8 mouse cellular contexts compared by ENCODE assay signal in genomic region chr8:12896494-12897373, GRCm38 (mm10). TPM values are rescaled to one million over a fixed set of nuclear protein-coding genes. Genes with fewer than 3 reads are reported as not detected.
DNase-seq lines count a peak whose midpoint lies in the region; ATAC-seq and TF ChIP-seq lines count a peak whose summit lies in the region.

No protein-coding gene starts in this region.

- 48% methylated on average over 13 of the region's 13 CpGs for WGBS in liver, postnatal 0 days (ENCODE audit: insufficient replicate concordance)
- 58% methylated on average over 13 of the region's 13 CpGs for WGBS in neural tube, embryonic 15.5 days

- peaks cover 67% of the 10 kb centered on the region for H3K27me3 ChIP-seq in C2C12 (ENCODE audit: control insufficient read depth, insufficient read depth, insufficient read length)
- H3K27me3 ChIP-seq in liver, postnatal 0 days (ENCODE audit: insufficient read depth, low read length) = peaks cover 49% of the 10 kb centered on the region
- H3K27me3 ChIP-seq in neural tube, embryonic 15.5 days (replicated peaks) = no peaks in the 10 kb centered on the region

- peak; percentile 8; the same call in 1 of the 2 replicates for ATAC-seq in liver, postnatal 0 days
- ATAC-seq in neural tube, embryonic 15.5 days (ENCODE audit: low FRiP score) = peak; percentile 78

- no peak overlapping the region for H3K27ac ChIP-seq in cortical plate, adult 2 months (ENCODE audit: insufficient read depth, low read length)
- no peak overlapping the region for H3K27ac ChIP-seq in liver, postnatal 0 days (ENCODE audit: low read depth)
- no peak overlapping the region for H3K27ac ChIP-seq in neural tube, embryonic 15.5 days (replicated peaks)

- no peaks in the 10 kb centered on the region for H3K9me3 ChIP-seq in liver, postnatal 0 days (ENCODE audit: low read length)
- no peaks in the 10 kb centered on the region for H3K9me3 ChIP-seq in neural tube, embryonic 15.5 days (replicated peaks)

- no peaks in the 10 kb centered on the region for H3K79me2 ChIP-seq in C2C12 (ENCODE audit: control insufficient read depth, insufficient read depth)

- H3K79me3 ChIP-seq in C2C12 (ENCODE audit: low read depth) = no peaks in the 10 kb centered on the region

- H3K4me1 ChIP-seq in cortical plate, adult 2 months (ENCODE audit: control insufficient read depth, insufficient read depth, low read length) = no peaks in the 10 kb centered on the region
- no peaks in the 10 kb centered on the region for H3K4me1 ChIP-seq in liver, postnatal 0 days (ENCODE audit: insufficient read depth)
- peaks cover 6% of the 10 kb centered on the region for H3K4me1 ChIP-seq in neural tube, embryonic 15.5 days

- no peaks in the 10 kb centered on the region for H3K36me3 ChIP-seq in C2C12 (ENCODE audit: control insufficient read depth, insufficient read depth)
- no peaks in the 10 kb centered on the region for H3K36me3 ChIP-seq in liver, postnatal 0 days (replicated peaks; ENCODE audit: insufficient read depth, low read length)
- no peaks in the 10 kb centered on the region for H3K36me3 ChIP-seq in neural tube, embryonic 15.5 days

- H3ac ChIP-seq in C2C12 (ENCODE audit: control insufficient read depth, insufficient read length, low read depth) = no peak overlapping the region

- no peak for TF ChIP-seq EP300 in liver, postnatal 0 days (IDR thresholded peaks at IDR 0.05; ENCODE audit: low read depth)

- no peak for TF ChIP-seq POLR2A in cortical plate, adult 2 months (IDR thresholded peaks at IDR 0.05; ENCODE audit: extremely low read depth, insufficient read depth, low read length)

- H3K4me3 ChIP-seq in C2C12 (ENCODE audit: insufficient read depth, poor library complexity, severe bottlenecking) = no peak overlapping the region
- no peak overlapping the region for H3K4me3 ChIP-seq in cortical plate, adult 2 months (ENCODE audit: insufficient read depth, low read length)
- H3K4me3 ChIP-seq in liver, postnatal 0 days (ENCODE audit: low read depth, low read length) = no peak overlapping the region
- no peak overlapping the region for H3K4me3 ChIP-seq in neural tube, embryonic 15.5 days (replicated peaks)

- H3K9ac ChIP-seq in liver, postnatal 0 days (replicated peaks) = no peak overlapping the region
- no peak overlapping the region for H3K9ac ChIP-seq in neural tube, embryonic 15.5 days (replicated peaks)

- no peak overlapping the region for H3K4me2 ChIP-seq in liver, postnatal 0 days (ENCODE audit: low read depth, low read length)
- H3K4me2 ChIP-seq in neural tube, embryonic 15.5 days = no peak overlapping the region

- peak; percentile 53 for TF ChIP-seq CTCF in C2C12 (IDR thresholded peaks at IDR 0.05; ENCODE audit: control insufficient read depth, insufficient read depth, insufficient read length)
- TF ChIP-seq CTCF in cortical plate, adult 2 months (IDR thresholded peaks at IDR 0.05; ENCODE audit: extremely low read depth, insufficient read depth, low read length) = peak; percentile 91
- peak; percentile 79 for TF ChIP-seq CTCF in liver, postnatal 0 days (IDR thresholded peaks at IDR 0.05; ENCODE audit: low read depth)

- DNase-seq in R1 (ENCODE audit: low read depth, low spot score) (peak; percentile 73), MN1 (ENCODE audit: low spot score) (no peak)
- peak; percentile 46 to 51 for DNase-seq in heart, adult 9 months (ENCODE audit: low spot score in 2 of 2)
- DNase-seq in kidney, adult 9 months = peak; percentile 74
- DNase-seq in liver, postnatal 0 days = no peak

TF ChIP-seq in C2C12, 6 proteins besides CTCF, POLR2A, EP300 and RAD21:
- TF ChIP-seq MYOD1 (IDR thresholded peaks at IDR 0.05; ENCODE audit: control insufficient read depth, insufficient read length, low read depth) = no peak
- TF ChIP-seq MYOG (IDR thresholded peaks at IDR 0.05; ENCODE audit: control insufficient read depth, extremely low read depth, insufficient read length) = no peak
- TF ChIP-seq FOSL1 (IDR thresholded peaks at IDR 0.05; ENCODE audit: insufficient read depth, low read length, poor library complexity, severe bottlenecking) = no peak

RNA-seq across cellular contexts. Expression of gene Mcf2l, which starts 23.1 kb away (rescaled TPM):
- polyA plus RNA-seq in C2C12 (2012; fragmentation: generic; extraction: Trizol) = 1.5 TPM
- 144 and 148 TPM in 2 replicates for polyA plus RNA-seq in cortical plate, adult 2 months (2012; rRNA removed)
- polyA plus RNA-seq in liver, postnatal 0 days (2015; fragmentation: Nextera tagmentation; extraction: Ambion mirVana) = 0.99 and 1.2 TPM in 2 replicates
- 104 and 120 TPM in 2 replicates for polyA plus RNA-seq in neural tube, embryonic 15.5 days (2015; fragmentation: Nextera tagmentation; extraction: Ambion mirVana)

Comparison
In these comparisons a context has a peak if more than half of its experiments do, and no peak if none do; other contexts are left out.
1. DNase-seq: peak in R1 (single experiment), heart, adult 9 months (2 of 2) and kidney, adult 9 months (single experiment); none in liver, postnatal 0 days (single experiment) and MN1 (single experiment).
2. RNA of gene Mcf2l, which starts 23.1 kb away (polyA plus RNA-seq): 144 to 148 TPM in cortical plate, adult 2 months and 104 to 120 TPM in neural tube, embryonic 15.5 days; 1.5 TPM in C2C12 (single experiment) and 0.99 to 1.2 TPM in liver, postnatal 0 days; every median in the first group is over 10 times any median in the second.
3. Peak in every context shown above with its lines, with median percentiles within 50 percentile points of each other: CTCF ChIP-seq.